Mouse (Mus musculus) forebrain, embryonic 13.5 days (tissue): ENCODE results near the gene 1700021F07Rik. TPM values are rescaled to one million over a fixed set of nuclear protein-coding genes. Genes with fewer than 3 reads are reported as not detected.

Source experiments
- ATAC-seq: fragments of 200-750 bp; cut with Nextera tagmentation; 2 replicates; pipeline ENCODE4 v1.8.0; 2017
- H3K27ac ChIP-seq: fragments of 300-500 bp; sonication (generic); 2 replicates; pipeline ENCODE4 v1.5.1; 2015; ENCODE audit warnings: inconsistent platforms, mild to moderate bottlenecking, moderate library complexity
- H3K27me3 ChIP-seq: fragments of 300-500 bp; sonication (generic); 2 replicates; pipeline ENCODE4 v1.6.1; 2015; ENCODE audit warnings: mild to moderate bottlenecking, inconsistent platforms
- H3K36me3 ChIP-seq: fragments of 300-500 bp; sonication (generic); 2 replicates; pipeline ENCODE4 v1.6.1; 2015; ENCODE audit warnings: mild to moderate bottlenecking, inconsistent platforms; ENCODE audit not compliant: poor library complexity, severe bottlenecking
- H3K4me1 ChIP-seq: fragments of 300-500 bp; sonication (generic); 2 replicates; pipeline ENCODE4 v1.6.1; 2015; ENCODE audit warnings: inconsistent platforms
- H3K4me2 ChIP-seq: fragments of 300-500 bp; sonication (generic); 2 replicates; pipeline ENCODE4 v1.6.1; 2015; ENCODE audit warnings: inconsistent platforms, mild to moderate bottlenecking, moderate library complexity
- H3K4me3 ChIP-seq: fragments of 300-500 bp; sonication (generic); 2 replicates; pipeline ENCODE4 v1.5.1; 2015; ENCODE audit warnings: mild to moderate bottlenecking, inconsistent platforms
- H3K9ac ChIP-seq: fragments of 300-500 bp; sonication (generic); 2 replicates; pipeline ENCODE4 v1.6.1; 2015; ENCODE audit warnings: mild to moderate bottlenecking, inconsistent platforms
- H3K9me3 ChIP-seq: fragments of 300-500 bp; sonication (generic); replicated peaks from 2 replicates; pipeline ENCODE4 v1.6.1; 2016; ENCODE audit warnings: inconsistent platforms
- WGBS: fragments of 180-500 bp; shearing (Covaris S2); methylation state at CpG from one replicate; pipeline ENCODE4 v1.1.7; 2015; 5-methylcytosine and 5-hydroxymethylcytosine counted together
- polyA plus RNA-seq: library from polyadenylated mRNA; unstranded; fragments of >200 nt; fragmentation: Nextera tagmentation; extraction: Ambion mirVana; gene quantifications from 2 replicates; pipeline ENCODE4 v1.2.1, GENCODE M21; 2015

1700021F07Rik gene
- polyA plus RNA-seq = not detected in 2 replicates

DNA sequence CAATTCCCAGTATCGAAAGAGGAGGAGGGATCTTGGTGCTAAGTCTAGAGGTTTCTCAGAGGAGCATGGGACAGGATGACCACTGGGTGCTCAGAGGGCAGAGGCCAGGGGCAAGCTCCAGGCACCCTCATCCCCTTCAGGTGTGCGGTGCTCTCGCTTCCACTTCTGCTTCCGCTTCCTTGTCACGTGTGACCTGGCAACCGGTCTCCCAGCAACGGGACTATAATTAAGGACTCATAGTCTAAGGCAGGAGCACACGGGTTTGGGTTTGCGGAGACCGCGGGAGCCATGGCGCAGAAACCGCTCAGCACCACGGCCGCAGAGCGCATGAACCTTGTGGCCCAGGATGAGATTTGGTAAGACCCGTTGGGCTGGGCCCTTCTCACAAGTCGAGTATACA lies at the start of gene 1700021F07Rik:
Gene 1700021F07Rik, plus strand, starts transcription at position 211 of the 400 bp plus-strand sequence.
- H3K9ac ChIP-seq = no peak within 1 kb of the TSS
- WGBS = 91% methylated on average over 18 of the region's 18 CpGs
- no peak within 1 kb of the TSS for H3K4me2 ChIP-seq
- H3K27me3 ChIP-seq = no peaks in the 10 kb centered on the region
- H3K27ac ChIP-seq = no peak within 1 kb of the TSS
- H3K4me1 ChIP-seq = no peaks in the 10 kb centered on the region
- H3K36me3 ChIP-seq = no peaks in the 10 kb centered on the region
- ATAC-seq = no peak
- no peaks in the 10 kb centered on the region for H3K9me3 ChIP-seq
- H3K4me3 ChIP-seq = no peak within 1 kb of the TSS

- ATAC-seq = no peak
- WGBS = 81% methylated on average over 11 of the region's 11 CpGs
Measured at GRCm38 (mm10) chr2:173473233-173473632, 49.2 kb upstream of the 1700021F07Rik start.

GRCm38 (mm10) chr2:173479050-173479449 lies 43.3 kb upstream of the 1700021F07Rik start:
- no peak overlapping the region for H3K27ac ChIP-seq
- no peak overlapping the region for H3K4me2 ChIP-seq
- no peaks in the 10 kb centered on the region for H3K27me3 ChIP-seq
- no peak for ATAC-seq
- no peaks in the 10 kb centered on the region for H3K4me1 ChIP-seq
- H3K4me3 ChIP-seq = no peak overlapping the region
- H3K36me3 ChIP-seq = no peaks in the 10 kb centered on the region
- WGBS = 92% methylated on average over 12 of the region's 12 CpGs
- H3K9ac ChIP-seq = no peak overlapping the region
- no peaks in the 10 kb centered on the region for H3K9me3 ChIP-seq

More at GRCm38 (mm10) chr2:173473233-173473632, 49.2 kb upstream of the 1700021F07Rik start:
- no peaks in the 10 kb centered on the region for H3K4me1 ChIP-seq
- no peak overlapping the region for H3K4me2 ChIP-seq
- H3K4me3 ChIP-seq = no peak overlapping the region
- no peaks in the 10 kb centered on the region for H3K27me3 ChIP-seq
- H3K9ac ChIP-seq = no peak overlapping the region
- no peaks in the 10 kb centered on the region for H3K36me3 ChIP-seq
- H3K9me3 ChIP-seq = no peaks in the 10 kb centered on the region
- no peak overlapping the region for H3K27ac ChIP-seq

GRCm38 (mm10) chr2:173484486-173484885 lies 37.9 kb upstream of the 1700021F07Rik start:
- H3K4me3 ChIP-seq = no peak overlapping the region
- WGBS = 84% methylated on average over 4 of the region's 4 CpGs
- no peak overlapping the region for H3K27ac ChIP-seq
- H3K36me3 ChIP-seq = no peaks in the 10 kb centered on the region
- H3K9me3 ChIP-seq = no peaks in the 10 kb centered on the region
- H3K27me3 ChIP-seq = no peaks in the 10 kb centered on the region
- H3K4me2 ChIP-seq = no peak overlapping the region
- H3K9ac ChIP-seq = no peak overlapping the region
- H3K4me1 ChIP-seq = no peaks in the 10 kb centered on the region
- ATAC-seq = no peak

DNA sequence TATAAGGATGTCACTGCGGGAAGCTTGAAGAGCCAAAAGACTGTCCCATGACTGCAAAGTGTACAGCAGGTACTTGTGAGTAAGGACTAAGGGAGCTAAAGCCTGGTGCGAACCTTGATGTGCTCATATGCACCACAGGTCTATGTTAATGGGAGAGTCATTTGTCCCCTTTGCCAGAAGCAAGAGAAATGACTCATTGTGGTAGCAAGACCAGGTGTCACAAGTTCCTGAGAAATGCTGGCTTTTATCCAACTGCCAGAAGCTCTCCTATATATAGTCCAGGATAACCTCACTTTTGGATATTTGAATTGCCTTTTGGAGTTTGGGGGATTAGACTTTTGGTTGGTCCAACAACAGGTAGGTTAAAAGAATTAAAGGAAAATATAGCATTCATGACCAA lies 22.8 kb upstream of the 1700021F07Rik start:
- WGBS = 95% methylated on average over 2 of the region's 2 CpGs
- Histone ChIP-seq H3K27ac (no peak overlapping the region), H3K27me3 (no peaks in the 10 kb centered on the region), H3K36me3 (no peaks in the 10 kb centered on the region), H3K4me3 (no peak overlapping the region), H3K4me1 (no peaks in the 10 kb centered on the region), H3K9me3 (no peaks in the 10 kb centered on the region), H3K9ac (no peak overlapping the region), H3K4me2 (no peak overlapping the region)
- ATAC-seq = no peak

- H3K27me3 ChIP-seq = no peaks in the 10 kb centered on the region
- WGBS = 92% methylated on average over 6 of the region's 6 CpGs
- ATAC-seq = no peak
Measured at GRCm38 (mm10) chr2:173513977-173514376, 8.4 kb upstream of the 1700021F07Rik start.

DNA sequence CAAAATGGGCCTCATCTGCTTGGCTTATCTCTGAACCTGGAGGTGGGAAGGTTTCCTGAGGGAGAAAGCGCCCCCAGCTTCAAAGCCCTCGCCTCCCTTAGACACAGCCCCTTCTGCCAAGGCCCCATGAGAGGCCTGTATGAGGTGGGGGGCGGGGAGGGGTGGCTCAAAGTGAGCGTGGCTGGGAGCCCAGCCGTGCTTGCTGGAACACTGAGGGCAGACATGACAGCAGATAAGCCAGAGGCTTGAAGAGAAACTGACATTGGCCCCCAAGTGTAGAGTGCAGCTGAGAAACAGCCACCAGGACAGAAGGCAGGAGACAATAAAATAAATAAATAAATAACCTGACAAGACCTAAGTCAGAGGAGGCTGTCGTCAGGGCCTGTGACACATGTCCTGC lies 7.2 kb upstream of the 1700021F07Rik start:
- Histone ChIP-seq H3K9ac (no peak overlapping the region), H3K4me1 (no peaks in the 10 kb centered on the region), H3K4me2 (no peak overlapping the region), H3K9me3 (no peaks in the 10 kb centered on the region), H3K27ac (no peak overlapping the region), H3K4me3 (no peak overlapping the region), H3K27me3 (no peaks in the 10 kb centered on the region), H3K36me3 (no peaks in the 10 kb centered on the region)
- no peak for ATAC-seq
- WGBS = 70% methylated on average over 6 of the region's 6 CpGs

More at GRCm38 (mm10) chr2:173513977-173514376, 8.4 kb upstream of the 1700021F07Rik start:
- H3K36me3 ChIP-seq = no peaks in the 10 kb centered on the region
- H3K9ac ChIP-seq = no peak overlapping the region
- no peaks in the 10 kb centered on the region for H3K9me3 ChIP-seq
- H3K4me2 ChIP-seq = no peak overlapping the region
- H3K4me1 ChIP-seq = no peaks in the 10 kb centered on the region
- H3K4me3 ChIP-seq = no peak overlapping the region
- H3K27ac ChIP-seq = no peak overlapping the region

GRCm38 (mm10) chr2:173516150-173516855 lies 6.1 kb upstream of the 1700021F07Rik start:
- Histone ChIP-seq H3K9ac (no peak overlapping the region), H3K36me3 (no peaks in the 10 kb centered on the region), H3K4me1 (no peaks in the 10 kb centered on the region), H3K9me3 (no peaks in the 10 kb centered on the region), H3K27ac (no peak overlapping the region), H3K4me2 (no peak overlapping the region), H3K4me3 (no peak overlapping the region), H3K27me3 (no peaks in the 10 kb centered on the region)
- 78% methylated on average over 24 of the region's 25 CpGs for WGBS
- ATAC-seq = peak; percentile 48; the same call in 1 of the 2 replicates

DNA sequence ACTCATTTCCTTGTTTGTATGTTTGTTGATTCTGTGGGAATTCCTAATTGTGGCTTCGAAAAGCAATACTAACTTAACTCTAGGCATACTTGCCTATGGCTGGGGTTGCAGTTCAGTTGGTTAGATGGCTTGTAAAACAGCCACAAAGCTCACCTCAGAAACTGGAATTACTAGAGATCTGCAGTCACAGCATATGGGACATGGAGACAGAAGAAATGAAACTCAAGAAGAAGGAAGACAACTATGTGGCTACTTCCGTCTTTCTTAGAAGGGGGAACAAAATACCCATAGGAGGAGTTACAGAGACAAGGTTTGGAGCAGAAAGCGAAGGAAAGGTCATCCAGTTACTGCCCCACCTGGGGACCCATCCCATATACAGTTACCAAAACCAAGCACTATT lies 6.1 kb downstream of the 1700021F07Rik start:
- H3K27me3 ChIP-seq = no peaks in the 10 kb centered on the region
- H3K9ac ChIP-seq = no peak overlapping the region
- H3K27ac ChIP-seq = no peak overlapping the region
- WGBS = 86% methylated on average over 3 of the region's 3 CpGs
- ATAC-seq = no peak
- no peaks in the 10 kb centered on the region for H3K4me1 ChIP-seq
- H3K9me3 ChIP-seq = no peaks in the 10 kb centered on the region
- no peak overlapping the region for H3K4me2 ChIP-seq
- no peak overlapping the region for H3K4me3 ChIP-seq
- no peaks in the 10 kb centered on the region for H3K36me3 ChIP-seq

DNA sequence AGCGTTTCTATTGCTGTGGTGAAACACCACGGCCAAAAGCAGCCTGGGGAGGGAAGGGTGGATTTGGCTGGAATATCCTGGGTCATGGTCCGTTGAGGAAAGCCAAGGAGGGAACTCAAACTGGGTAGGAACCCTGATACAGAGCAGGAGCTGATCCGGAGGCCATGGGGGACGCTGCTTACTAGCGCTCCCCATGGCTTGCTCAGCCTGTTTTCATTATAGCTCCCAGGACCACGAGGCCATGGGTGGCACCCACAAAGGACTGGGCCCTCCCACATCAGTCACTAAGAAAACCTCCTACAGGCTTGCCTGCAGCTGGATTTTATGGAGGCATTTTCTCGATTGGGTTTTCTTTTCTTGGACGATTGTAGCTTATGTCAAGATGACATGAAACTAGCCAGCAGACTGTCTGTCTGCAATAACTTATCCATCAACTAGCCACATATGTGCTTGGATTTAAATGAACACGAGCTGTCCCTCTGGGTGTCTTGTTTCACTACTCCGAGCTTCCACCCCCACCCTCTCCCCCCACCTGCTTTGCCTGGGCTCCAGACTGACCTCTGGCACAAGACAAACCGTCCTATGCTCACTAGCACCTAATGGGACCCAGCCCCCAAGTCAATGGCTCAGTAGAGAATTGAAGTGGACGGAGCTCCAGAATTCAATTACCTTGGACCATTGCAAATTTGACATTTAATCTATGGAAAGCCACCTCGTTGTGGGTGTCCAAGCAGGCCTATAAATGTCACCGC lies 10.5 kb downstream of the 1700021F07Rik start:
- no peaks in the 10 kb centered on the region for H3K36me3 ChIP-seq
- no peak for ATAC-seq
- H3K9ac ChIP-seq = no peak overlapping the region
- no peak overlapping the region for H3K4me2 ChIP-seq
- no peaks in the 10 kb centered on the region for H3K9me3 ChIP-seq
- WGBS = 81% methylated on average over 15 of the region's 15 CpGs
- no peaks in the 10 kb centered on the region for H3K4me1 ChIP-seq
- H3K4me3 ChIP-seq = no peak overlapping the region
- H3K27ac ChIP-seq = no peak overlapping the region
- H3K27me3 ChIP-seq = no peaks in the 10 kb centered on the region

DNA sequence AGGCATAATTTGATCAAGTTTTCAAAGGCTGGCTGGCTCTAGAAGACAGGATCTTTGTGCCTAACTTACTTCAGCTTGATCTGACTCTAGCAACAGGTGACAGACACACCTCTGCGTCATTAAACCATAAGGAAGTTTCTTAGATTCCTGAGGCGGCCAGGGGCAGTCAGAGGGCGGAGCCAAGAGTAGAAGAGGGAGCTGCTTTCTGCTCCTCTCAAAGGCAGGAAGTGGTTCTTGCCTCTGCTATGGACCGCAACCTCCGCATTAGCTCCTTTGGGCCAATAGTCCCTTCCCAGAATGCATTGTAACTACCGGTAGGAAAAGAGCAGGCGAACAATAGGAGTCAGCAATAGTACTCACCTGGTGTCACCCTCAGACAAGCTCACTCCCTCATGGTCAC lies 12.2 kb downstream of the 1700021F07Rik start:
- Histone ChIP-seq H3K9me3 (no peaks in the 10 kb centered on the region), H3K4me1 (no peaks in the 10 kb centered on the region), H3K4me2 (no peak overlapping the region), H3K4me3 (no peak overlapping the region), H3K27me3 (no peaks in the 10 kb centered on the region), H3K9ac (no peak overlapping the region), H3K27ac (no peak overlapping the region), H3K36me3 (no peaks in the 10 kb centered on the region)
- no peak for ATAC-seq
- WGBS = 84% methylated on average over 7 of the region's 7 CpGs

DNA sequence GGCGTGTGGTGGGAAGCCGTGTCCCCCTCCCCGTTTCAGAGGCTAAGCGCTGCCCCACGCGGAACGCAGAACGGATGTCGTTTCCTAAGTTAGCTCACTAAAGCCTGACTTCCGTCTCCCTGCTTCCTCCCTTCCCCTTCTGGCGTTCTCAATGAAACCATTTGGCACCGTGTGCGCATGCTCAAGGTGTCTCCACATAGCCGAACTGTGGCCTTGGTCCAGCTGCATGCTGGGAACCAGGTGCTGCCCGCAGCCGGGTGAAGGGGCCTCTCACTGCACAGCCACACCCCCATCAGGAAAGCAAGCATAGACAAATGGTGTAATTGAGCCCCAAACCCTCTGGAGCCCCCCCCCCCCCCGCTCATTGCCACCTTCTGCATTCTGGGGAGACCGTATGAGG lies 13.0 kb downstream of the 1700021F07Rik start:
- no peak overlapping the region for H3K27ac ChIP-seq
- H3K4me2 ChIP-seq = no peak overlapping the region
- 91% methylated on average over 18 of the region's 18 CpGs for WGBS
- no peaks in the 10 kb centered on the region for H3K36me3 ChIP-seq
- no peak overlapping the region for H3K9ac ChIP-seq
- no peaks in the 10 kb centered on the region for H3K9me3 ChIP-seq
- no peaks in the 10 kb centered on the region for H3K4me1 ChIP-seq
- H3K4me3 ChIP-seq = no peak overlapping the region
- no peaks in the 10 kb centered on the region for H3K27me3 ChIP-seq
- no peak for ATAC-seq
